Mouse (Mus musculus) cerebellum, adult (tissue): ENCODE measurements around the gene Slc25a21.

Experiments used
- ATAC-seq: cut with Nextera tagmentation; 2 replicates; pipeline ENCODE4 v1.9.2; 2017; ENCODE audit warnings: mild to moderate bottlenecking, moderate library complexity, mixed read lengths; ENCODE audit not compliant: insufficient number of reproducible peaks, low FRiP score, low TSS enrichment

Slc25a21 gene

DNA sequence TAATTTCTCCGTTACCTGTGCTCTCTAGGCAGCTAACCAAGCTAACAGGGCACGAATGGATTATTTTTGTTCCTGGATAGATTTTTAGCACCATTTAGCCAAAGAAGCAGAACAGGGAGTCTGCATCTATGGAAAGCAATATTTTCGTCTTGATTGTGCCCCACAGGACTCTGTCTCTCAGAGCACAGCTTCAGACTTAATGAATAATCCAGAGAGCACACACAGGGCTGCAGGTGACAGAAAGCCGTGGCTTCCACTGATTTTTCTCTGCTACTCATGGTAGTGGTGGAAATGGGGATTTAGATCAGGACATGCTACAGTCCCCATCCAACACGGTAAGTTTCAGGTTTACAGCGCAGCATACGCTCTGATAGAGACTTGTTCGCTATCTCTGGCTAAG, 299.3 kb downstream of the Slc25a21 start:
- no peak for ATAC-seq

DNA sequence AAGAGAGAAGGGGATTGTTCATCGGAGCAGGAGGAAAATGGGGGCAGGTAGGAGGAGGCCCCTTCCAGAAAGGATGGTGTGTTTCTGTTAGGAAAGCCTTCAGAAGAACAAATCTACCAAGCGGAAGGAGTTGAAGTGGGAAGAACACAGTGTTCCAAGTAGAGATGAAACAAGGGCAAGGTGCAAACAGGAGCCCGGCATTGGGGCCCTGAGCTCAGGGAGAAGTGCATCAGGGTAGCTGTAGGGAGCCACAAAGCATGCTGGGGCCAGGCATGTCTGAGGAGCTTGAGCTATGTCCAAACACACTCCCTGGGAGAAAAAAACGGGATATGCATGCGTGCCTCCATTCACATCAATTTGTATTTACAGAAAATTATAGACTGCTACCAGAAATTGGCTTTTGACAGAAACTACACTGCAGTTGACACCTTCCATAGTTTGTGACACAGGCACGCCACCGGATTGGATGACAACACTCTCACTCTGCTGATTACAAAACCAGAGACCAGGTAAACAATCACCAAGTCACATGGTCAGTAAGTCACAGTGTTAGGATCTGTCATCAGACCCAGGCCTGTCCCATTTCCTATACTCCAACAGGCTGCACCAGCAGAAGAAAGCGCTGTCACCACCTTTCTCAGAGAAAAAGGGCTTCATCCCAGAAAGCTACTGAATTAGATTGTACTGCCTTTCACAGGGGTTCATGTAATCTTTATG, 299.9 kb downstream of the Slc25a21 start:
- no peak for ATAC-seq

DNA sequence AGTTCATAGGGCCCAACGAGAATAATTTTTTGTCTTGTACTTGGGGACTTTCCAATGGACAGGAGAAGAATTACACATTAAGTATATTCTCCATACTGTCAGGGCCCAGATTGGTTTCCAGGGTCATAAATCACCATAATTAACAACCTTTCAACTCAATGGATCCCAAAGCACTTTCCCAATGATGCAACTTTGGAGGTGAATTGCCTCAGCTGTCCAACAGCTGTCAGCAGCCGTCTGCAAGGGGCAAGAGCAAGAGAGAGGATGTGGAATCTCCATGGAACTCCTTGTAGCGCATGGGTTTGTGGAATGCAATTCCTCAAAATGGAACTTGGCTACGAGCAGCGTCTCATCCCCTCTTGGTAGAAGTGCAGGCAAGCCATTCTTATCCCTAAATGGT, 302.3 kb downstream of the Slc25a21 start:
- no peak for ATAC-seq

DNA sequence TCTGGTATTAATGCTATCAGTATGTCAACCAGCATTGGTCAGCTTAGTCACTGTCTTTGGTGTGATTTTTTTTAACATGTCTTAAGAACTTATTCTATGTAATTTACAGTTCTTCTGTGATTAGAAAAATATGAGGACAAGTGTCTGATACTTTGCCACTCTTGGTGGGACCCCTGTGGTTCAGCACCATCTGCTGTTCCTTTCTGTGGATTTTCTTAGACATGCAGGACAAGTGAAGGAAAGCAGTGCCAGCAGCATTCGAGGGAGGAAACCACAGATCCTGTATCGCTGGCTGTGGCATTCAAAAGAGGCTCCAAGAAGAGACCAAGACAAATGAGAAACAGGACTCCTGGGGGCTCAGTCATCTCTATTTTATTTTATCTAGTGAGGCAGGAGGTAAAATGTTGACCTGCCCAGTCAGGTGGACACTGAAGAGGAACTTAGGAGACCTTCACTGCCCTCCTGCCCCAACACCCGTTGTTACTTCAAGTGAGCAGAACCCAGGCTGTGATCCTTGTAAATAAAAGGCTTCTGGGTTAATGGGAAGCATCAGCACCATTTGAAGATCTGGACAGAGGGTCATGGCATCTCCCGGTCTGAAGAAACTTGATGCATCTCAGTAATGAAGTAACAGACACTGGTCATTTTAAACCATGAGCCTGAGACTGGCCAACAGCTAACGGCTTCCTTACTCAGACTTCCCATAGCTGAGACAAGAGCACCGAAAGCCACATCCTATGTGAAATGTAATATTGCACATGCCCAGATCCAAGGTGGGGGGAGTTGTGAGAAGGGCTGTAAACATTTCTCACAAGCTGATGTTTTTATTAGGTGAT, 306.2 kb downstream of the Slc25a21 start:
- no peak for ATAC-seq

DNA sequence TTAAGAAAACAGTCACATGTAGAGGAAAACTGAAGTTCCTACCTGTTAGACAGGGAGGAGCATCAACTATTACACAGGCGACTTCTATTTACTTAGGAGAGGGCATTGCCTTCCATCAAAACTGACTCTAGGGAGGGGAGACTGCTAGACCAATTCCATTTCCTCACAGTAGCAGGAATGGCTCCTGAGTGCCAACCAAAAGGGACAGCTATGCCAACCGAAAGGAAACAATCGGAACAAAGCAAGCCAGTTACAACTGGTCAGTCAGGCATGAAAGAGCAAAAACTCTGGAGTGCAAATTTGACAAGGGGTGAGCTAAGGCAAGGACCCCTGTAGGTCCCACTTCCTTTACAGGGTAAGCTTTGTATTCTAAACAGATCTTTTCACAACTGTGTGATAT, 319.5 kb downstream of the Slc25a21 start:
- no peak for ATAC-seq

DNA sequence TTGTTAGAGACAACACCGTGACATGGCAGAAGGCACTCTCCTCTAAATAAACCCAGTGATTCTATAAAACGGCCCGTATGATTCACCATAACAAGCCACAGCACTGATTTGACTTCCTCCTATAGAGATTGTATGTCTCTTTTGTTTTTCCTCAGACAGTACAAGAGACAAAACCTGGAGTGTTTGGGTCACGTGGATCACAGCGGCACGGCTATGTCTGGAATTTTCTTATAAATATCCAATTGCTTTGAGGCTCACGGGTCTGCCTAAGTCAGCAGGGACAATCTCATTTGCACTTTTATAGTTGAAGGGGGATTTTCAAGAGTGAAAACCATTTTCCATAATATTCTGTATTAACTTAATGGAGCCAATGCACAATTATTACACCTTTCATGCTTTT, 320.7 kb downstream of the Slc25a21 start:
- no peak for ATAC-seq

DNA sequence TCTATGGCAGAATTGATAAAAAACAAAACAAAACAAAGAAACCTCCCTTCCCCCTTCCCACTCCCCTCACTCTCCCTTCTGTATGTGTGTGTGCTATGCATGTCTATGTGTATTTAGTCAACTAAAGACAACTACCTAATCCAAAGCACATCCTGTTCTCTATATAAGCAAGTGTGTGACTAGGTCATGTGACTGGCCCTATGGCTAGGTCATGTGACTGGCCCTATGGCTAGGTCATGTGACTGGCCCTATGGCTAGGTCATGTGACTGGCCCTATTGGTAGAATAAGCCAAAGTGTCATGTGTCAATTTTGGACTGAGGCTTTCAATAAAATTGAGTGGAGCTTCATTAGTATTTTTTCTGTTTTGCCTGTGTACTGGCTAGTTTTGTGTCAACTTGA, 324.1 kb downstream of the Slc25a21 start:
- ATAC-seq = no peak

DNA sequence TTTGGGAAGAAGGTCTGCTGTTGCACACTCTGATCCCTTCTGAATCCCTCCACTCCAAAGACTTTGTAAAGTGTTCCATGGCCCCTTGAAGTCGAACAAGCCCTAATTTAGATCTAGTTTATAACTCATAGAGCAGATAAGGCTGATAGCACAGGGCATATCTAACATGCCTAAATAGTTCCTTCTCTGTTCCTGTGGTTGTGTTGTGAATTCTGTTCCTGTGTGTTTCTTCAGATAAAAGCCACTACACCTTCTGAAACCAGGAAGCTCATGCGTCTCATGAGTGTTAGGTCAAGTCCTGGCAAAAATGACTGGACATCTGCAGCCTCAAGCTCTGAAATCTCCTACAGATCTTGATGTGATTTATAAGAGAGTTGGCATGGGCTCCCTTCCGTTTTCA, 326.7 kb downstream of the Slc25a21 start:
- no peak for ATAC-seq

DNA sequence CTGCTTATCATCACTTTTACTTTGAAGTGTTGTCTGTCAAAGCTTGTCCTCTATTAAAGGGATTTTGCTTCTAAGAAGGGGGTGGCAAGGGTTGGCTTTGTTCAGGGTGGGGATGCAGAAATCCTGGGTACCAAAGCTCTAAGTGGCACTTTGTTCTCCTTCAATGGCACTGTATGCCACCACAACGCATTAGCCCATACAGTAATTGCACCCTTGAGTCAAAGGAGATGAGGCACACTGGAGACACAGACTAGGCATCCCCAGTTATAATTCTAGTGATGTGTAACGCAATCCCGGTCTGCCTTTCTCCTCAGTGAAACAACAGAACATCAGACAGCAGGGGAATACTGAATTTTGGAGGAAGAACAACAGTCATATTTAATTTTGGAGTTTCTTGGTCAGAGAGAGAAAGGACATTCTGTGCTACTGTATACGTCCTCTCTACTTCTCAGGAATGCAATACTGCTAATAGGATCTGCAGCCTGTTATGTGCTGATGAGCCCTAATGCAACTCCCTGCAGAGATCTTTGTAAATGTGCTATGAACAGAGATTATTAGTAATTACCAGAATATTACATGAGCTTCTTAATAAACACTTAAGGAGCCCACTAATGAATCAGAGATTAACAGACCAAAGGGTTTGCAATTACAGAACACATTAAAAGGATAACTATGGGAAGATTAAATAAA, 333.3 kb downstream of the Slc25a21 start:
- ATAC-seq = no peak

DNA sequence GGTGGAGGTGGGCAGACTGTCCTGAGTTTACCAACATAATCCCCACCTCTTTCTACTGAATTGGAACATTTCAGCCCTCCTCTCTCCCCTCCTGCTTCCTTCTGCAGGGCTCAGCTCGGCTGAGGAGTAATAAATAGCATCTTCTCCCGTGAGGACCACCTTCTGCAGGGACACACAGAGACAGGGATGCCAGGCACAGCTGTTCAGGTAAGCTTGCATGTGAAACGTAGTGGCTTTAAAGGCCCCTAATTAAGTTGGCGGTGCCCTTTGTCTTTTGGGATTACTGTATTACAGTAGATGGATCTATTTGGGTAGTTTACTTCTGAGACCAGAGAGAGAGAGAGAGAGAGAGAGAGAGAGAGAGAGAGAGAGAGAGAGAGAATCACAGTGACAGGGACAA, 344.6 kb downstream of the Slc25a21 start:
- no peak for ATAC-seq

DNA sequence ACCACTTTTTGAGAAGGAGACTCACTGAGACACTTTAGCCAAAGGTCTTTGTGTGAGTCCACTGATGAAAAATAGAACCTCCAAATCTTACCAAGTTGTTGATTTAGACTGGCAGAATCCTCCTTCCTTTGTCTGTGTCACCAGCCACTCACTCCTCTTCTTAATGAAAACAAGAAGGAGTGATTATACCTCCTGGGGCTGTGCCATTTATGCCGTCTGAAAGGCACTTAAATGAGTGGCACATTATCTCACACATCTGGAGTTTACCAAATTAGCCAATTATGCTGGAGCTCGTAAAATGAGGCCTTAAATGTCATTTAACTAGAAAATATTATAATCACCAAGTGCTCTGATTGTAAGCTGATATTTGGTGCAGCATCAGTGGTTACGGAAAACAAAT, 345.8 kb downstream of the Slc25a21 start:
- ATAC-seq = no peak

DNA sequence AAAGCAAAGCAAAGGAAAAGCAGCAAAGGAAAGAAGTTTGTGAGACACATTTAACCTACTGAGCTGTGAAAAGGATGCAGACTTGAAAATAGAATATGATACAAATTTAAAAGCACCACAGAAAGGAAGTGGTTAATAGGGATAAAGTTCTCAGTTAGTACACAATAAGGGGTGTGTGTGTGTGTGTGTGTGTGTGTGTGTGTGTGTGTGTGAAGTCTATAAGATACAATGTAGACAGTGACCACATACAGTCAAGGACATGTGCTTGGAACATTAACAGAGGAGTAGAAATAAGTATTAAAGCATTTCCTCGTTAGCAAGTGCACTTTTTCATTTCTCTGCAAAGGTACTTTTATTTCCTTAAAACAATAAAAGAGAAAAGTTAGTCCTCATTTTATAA, 367.3 kb downstream of the Slc25a21 start:
- no peak for ATAC-seq

DNA sequence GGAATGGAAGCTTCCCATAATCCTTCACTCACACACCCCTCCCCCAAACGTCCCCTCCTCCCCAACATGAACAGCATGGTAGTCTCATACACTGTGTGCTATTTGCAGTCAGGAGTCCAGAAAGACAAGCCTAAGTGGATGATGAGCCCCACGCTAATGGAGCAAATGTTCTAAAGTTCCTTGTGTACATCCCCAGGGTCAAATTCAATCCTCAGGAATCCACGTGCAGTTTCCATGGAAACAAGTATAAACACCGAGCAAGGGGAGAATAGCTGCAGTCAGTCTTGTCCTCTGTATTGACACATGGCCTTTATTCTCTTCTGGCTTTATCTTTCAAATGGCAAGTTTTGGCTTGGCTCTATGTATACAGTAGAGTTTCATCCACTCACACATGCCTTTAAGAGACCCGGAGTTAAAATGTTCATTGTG, 367.8 kb downstream of the Slc25a21 start:
- no peak for ATAC-seq

DNA sequence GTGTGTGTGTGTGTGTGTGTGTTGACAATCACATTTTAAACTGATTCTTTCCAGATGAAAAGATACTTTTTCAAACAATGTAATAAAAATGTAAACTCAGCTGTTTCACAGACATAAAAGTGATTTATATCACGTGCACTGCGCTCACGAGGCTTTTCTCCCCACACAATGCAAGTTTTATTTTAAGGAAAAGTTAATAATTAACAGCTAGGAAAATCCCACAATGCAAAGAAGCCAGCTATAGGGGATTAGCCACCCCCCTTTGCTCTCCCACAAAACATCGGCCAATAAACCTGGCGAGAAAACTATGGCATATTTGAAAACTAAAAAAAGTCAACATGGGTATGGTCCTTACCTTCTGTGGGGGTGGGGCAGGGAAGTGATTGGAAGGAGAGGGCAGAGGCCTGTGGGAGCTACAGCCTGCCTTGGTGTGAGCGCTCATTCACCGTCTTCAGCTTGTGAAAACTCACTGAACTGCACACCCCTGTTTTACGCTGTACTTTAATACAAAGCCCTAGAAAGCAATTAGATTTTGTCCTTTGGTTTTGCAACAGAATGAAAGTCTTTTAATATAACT, 369.4 kb downstream of the Slc25a21 start:
- no peak for ATAC-seq

DNA sequence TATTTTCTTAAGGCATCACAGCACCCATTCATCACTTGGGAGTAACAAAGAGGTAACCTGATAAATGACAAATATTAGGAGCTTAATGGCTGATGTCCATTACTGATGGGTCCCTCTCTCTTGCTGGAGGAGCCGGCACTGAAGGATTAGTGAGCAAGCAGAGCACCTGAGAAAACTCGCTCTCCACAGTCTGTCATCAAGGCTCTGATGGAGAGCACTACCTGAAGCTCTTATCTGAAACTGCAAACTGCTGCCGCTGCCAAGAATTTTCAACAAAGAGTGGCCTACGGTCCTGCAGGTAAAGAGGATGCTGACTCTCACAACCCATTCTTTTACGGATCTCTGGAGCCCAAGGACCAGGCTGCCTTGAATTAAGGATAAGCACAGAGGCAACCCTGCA, 372.6 kb downstream of the Slc25a21 start:
- ATAC-seq = no peak

DNA sequence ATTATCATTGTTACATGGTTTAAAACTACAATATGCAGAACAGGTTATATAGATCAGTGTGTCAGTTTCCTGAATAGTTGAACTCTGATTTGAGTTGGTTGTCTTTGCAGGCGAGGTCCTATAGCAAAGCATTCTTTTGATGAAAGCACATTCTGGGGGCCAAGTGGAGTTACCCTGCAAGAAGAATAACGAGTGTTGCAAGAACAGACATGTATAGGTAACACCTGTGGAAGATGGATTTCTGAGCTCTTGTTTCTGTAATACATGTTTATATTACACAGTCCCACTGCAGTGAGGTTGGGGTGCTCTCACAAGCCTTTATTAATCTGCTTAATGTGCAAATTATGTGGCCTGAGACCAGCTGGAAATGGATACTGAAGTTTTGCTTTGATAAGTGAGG, 375.1 kb downstream of the Slc25a21 start:
- no peak for ATAC-seq

DNA sequence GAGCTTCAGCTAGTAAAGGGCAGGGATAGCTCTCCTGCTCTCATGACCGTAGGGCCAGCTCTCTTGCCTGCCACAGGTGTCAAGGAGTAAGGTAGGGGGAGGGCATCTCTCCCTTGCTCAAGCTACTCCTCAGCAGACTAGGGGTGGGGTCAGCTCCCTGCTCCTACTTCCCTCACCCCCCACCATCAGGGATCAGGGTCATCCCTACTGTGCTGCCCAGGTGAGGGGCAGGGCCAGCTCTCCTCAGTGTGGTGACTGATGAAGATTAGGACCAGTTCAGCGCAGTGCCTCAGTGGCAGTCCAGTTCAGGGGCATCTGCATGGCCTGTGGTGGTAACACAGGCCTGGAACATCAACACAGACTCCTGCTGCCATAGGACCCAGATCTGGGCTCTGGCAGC, 376.7 kb downstream of the Slc25a21 start:
- ATAC-seq = no peak

DNA sequence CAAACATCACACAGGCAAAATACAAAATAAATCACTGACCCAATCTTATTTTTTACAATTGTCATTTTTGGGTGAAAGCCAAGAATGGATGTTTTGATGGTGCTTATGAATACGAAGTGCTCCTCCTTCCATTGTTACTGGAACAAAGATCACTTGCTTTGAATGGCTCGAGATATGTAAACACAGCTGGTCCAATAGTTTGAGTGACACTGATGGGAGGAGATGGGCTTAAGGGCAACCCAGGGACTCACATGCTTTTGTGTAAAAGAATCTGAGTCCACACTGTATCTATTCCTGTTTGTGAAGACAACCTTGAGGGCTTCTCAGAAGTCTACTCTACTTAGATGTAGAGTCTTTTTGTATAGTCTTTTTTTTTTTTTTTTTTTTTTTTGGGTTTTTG, 389.8 kb downstream of the Slc25a21 start:
- no peak for ATAC-seq

DNA sequence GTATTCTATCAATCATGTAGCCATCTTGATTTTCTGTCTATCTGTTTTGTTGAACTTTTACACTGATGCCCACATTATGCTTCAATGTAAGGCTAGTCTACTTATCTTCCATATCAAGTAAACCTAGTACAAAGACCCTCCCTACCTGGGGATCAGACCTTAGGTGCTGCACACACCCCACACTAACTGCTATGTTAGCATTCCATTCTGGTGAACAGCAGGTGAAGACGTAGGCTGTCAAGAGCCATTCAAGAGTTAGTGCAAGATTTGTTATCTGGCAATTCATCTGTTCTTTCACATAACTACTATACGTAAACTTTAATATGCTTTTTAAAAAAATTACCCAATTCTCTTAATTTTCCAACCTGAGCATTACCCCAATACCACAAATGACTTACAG, 390.2 kb downstream of the Slc25a21 start:
- no peak for ATAC-seq

DNA sequence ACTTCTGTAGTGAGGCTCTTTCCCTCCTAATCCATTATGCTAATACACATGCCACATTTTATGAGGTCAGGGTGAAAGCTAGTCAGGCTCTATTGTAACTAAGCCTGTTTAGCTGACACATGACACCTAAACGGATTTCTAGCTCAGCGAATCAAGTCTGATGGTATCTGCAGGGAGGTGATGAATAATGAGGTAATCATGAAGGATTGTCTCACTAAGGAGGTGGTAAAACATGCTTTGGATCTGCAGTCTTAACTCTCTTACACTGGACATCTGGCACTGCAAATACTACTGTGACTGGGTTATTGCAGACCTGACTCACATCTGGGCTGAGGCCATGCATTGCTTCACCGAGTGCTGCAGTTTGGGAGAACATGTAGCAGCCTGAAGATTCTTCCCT, 392.8 kb downstream of the Slc25a21 start:
- no peak for ATAC-seq
